In genomic region chr4:123686368-123687024, GRCm38 (mm10) we compare ENCODE assay signal across 7 mouse cellular contexts. TPM values are rescaled to one million over a fixed set of nuclear protein-coding genes. Genes with fewer than 3 reads are reported as not detected.
DNase-seq lines count a peak whose midpoint lies in the region; ATAC-seq and TF ChIP-seq lines count a peak whose summit lies in the region.

No protein-coding gene starts in this region.

- no peak for ATAC-seq in megakaryocyte, adult 5-6 weeks (ENCODE audit: poor library complexity, severe bottlenecking)
- peak; percentile 65 for ATAC-seq in forebrain, embryonic 11.5 days (replicated peaks; ENCODE audit: low FRiP score)
- ATAC-seq in intestine, embryonic 15.5 days: peak; percentile 62
- ATAC-seq in midbrain, postnatal 0 days (ENCODE audit: low FRiP score): peak; percentile 57

- peak overlapping the region; percentile 81 for H3K9ac ChIP-seq in forebrain, embryonic 11.5 days (ENCODE audit: low read length)
- H3K9ac ChIP-seq in intestine, embryonic 15.5 days: peak overlapping the region; percentile 69
- H3K9ac ChIP-seq in midbrain, postnatal 0 days (replicated peaks; ENCODE audit: low read length, poor library complexity, severe bottlenecking): peak overlapping the region; percentile 99

- peaks cover 78% of the 10 kb centered on the region for H3K27me3 ChIP-seq in megakaryocyte, embryonic 14.5 days (replicated peaks)
- no peaks in the 10 kb centered on the region for H3K27me3 ChIP-seq in forebrain, embryonic 11.5 days (ENCODE audit: control insufficient read depth, insufficient read depth, low read length)
- peaks cover 2% of the 10 kb centered on the region; the same call in 1 of the 2 replicates for H3K27me3 ChIP-seq in intestine, embryonic 15.5 days (replicated peaks)
- H3K27me3 ChIP-seq in midbrain, postnatal 0 days (ENCODE audit: insufficient read depth, low read length): no peaks in the 10 kb centered on the region

- H3K36me3 ChIP-seq in megakaryocyte, embryonic 14.5 days (replicated peaks; ENCODE audit: low read length): no peaks in the 10 kb centered on the region
- H3K36me3 ChIP-seq in forebrain, embryonic 11.5 days (ENCODE audit: control insufficient read depth, insufficient read depth, low read length): no peaks in the 10 kb centered on the region
- H3K36me3 ChIP-seq in intestine, embryonic 15.5 days: no peaks in the 10 kb centered on the region
- peaks cover 17% of the 10 kb centered on the region for H3K36me3 ChIP-seq in midbrain, postnatal 0 days (ENCODE audit: insufficient read depth, low read length)

- H3K4me1 ChIP-seq in megakaryocyte, embryonic 14.5 days: peaks cover 15% of the 10 kb centered on the region
- H3K4me1 ChIP-seq in forebrain, embryonic 11.5 days (replicated peaks; ENCODE audit: control insufficient read depth, insufficient read depth, low read length): peaks cover 8% of the 10 kb centered on the region
- peaks cover 12% of the 10 kb centered on the region; the same call in 1 of the 2 replicates for H3K4me1 ChIP-seq in intestine, embryonic 15.5 days (replicated peaks)
- H3K4me1 ChIP-seq in midbrain, postnatal 0 days (ENCODE audit: insufficient read depth, low read length): peaks cover 5% of the 10 kb centered on the region; the same call in 1 of the 2 replicates

- peak; percentile 79 for DNase-seq in cerebellum, adult 11-12 months
- DNase-seq in forebrain, embryonic 11.5 days (ENCODE audit: low spot score): peak; percentile 70
- peak; percentile 50 for DNase-seq in midbrain, postnatal 0 days (ENCODE audit: low spot score)
- DNase-seq in adipocyte (ENCODE audit: low spot score): no peak

- H3K4me3 ChIP-seq in megakaryocyte, embryonic 14.5 days (replicated peaks): peak overlapping the region; percentile 90
- H3K4me3 ChIP-seq in forebrain, embryonic 11.5 days (ENCODE audit: low read depth, low read length): peak overlapping the region; percentile 76
- H3K4me3 ChIP-seq in intestine, embryonic 15.5 days (replicated peaks): peak overlapping the region; percentile 74
- peak overlapping the region; percentile 96 for H3K4me3 ChIP-seq in midbrain, postnatal 0 days (ENCODE audit: low read depth, low read length)

- TF ChIP-seq CTCF in midbrain, postnatal 0 days (IDR thresholded peaks at IDR 0.05): no peak

- H3K27ac ChIP-seq in forebrain, embryonic 11.5 days (ENCODE audit: low read depth, low read length): peak overlapping the region; percentile 41; the same call in 1 of the 2 replicates
- H3K27ac ChIP-seq in intestine, embryonic 15.5 days: no peak overlapping the region
- H3K27ac ChIP-seq in midbrain, postnatal 0 days (ENCODE audit: low read depth, low read length): peak overlapping the region; percentile 97

- peak overlapping the region; percentile 100 for H3K4me2 ChIP-seq in forebrain, embryonic 11.5 days (ENCODE audit: low read depth, low read length, severe bottlenecking)
- peak overlapping the region; percentile 100 for H3K4me2 ChIP-seq in intestine, embryonic 15.5 days (replicated peaks)
- H3K4me2 ChIP-seq in midbrain, postnatal 0 days (ENCODE audit: low read depth, low read length, poor library complexity, severe bottlenecking): peak overlapping the region; percentile 80

- WGBS in forebrain, embryonic 11.5 days: 1% methylated on average over 52 of the region's 56 CpGs
- under 1% methylated on average over 55 of the region's 56 CpGs for WGBS in intestine, embryonic 15.5 days
- under 1% methylated on average over 53 of the region's 56 CpGs for WGBS in midbrain, postnatal 0 days

- H3K9me3 ChIP-seq in megakaryocyte, embryonic 14.5 days: no peaks in the 10 kb centered on the region; the same call in 1 of the 2 replicates
- H3K9me3 ChIP-seq in forebrain, embryonic 11.5 days (ENCODE audit: control insufficient read depth, low read length): no peaks in the 10 kb centered on the region
- no peaks in the 10 kb centered on the region for H3K9me3 ChIP-seq in intestine, embryonic 15.5 days
- H3K9me3 ChIP-seq in midbrain, postnatal 0 days (ENCODE audit: low read length): no peaks in the 10 kb centered on the region

RNA-seq across cellular contexts. Expression of gene Macf1, which starts 2.3 kb away (rescaled TPM):
- 23.7 and 41.2 TPM in 2 replicates for polyA plus RNA-seq in megakaryocyte, embryonic 14.5 days (2012; ENCODE audit: insufficient read depth, low replicate concordance)
- 130 and 137 TPM in 2 replicates for total RNA-seq in megakaryocyte, adult 5-6 weeks (2015)
- total RNA-seq in megakaryocyte, adult 5-6 weeks (2017): 192 and 219 TPM in 2 replicates
- 78.1 and 88.8 TPM in 2 replicates for polyA plus RNA-seq in forebrain, embryonic 11.5 days (2014; fragmentation: Nextera tagmentation; extraction: Ambion mirVana)
- 28.0 and 28.9 TPM in 2 replicates for polyA plus RNA-seq in intestine, embryonic 15.5 days (2015; fragmentation: Nextera tagmentation; extraction: Ambion mirVana)
- total RNA-seq in midbrain, postnatal 0 days (2014; rRNA removed): 338 and 390 TPM in 2 replicates
- polyA plus RNA-seq in midbrain, postnatal 0 days (2015; fragmentation: Nextera tagmentation; extraction: Ambion mirVana): 59.7 and 73.3 TPM in 2 replicates

RNA-seq across cellular contexts. Expression of gene Ndufs5, which starts 31.5 kb away (rescaled TPM):
- 4.2 and 79.5 TPM in 2 replicates for polyA plus RNA-seq in megakaryocyte, embryonic 14.5 days (2012; ENCODE audit: insufficient read depth, low replicate concordance)
- 109 and 130 TPM in 2 replicates for total RNA-seq in megakaryocyte, adult 5-6 weeks (2015)
- 110 and 139 TPM in 2 replicates for total RNA-seq in megakaryocyte, adult 5-6 weeks (2017)
- 291 and 296 TPM in 2 replicates for polyA plus RNA-seq in forebrain, embryonic 11.5 days (2014; fragmentation: Nextera tagmentation; extraction: Ambion mirVana)
- polyA plus RNA-seq in intestine, embryonic 15.5 days (2015; fragmentation: Nextera tagmentation; extraction: Ambion mirVana): 304 and 312 TPM in 2 replicates
- total RNA-seq in midbrain, postnatal 0 days (2014; rRNA removed): 141 and 145 TPM in 2 replicates
- 588 and 616 TPM in 2 replicates for polyA plus RNA-seq in midbrain, postnatal 0 days (2015; fragmentation: Nextera tagmentation; extraction: Ambion mirVana)
